Mouse (Mus musculus) ovary, adult 10 weeks (tissue): ENCODE results near the gene Gne. TPM values are rescaled to one million over a fixed set of nuclear protein-coding genes. Genes with fewer than 3 reads are reported as not detected.

Experiments
- polyA plus RNA-seq: library from polyadenylated mRNA; stranded (reverse); fragments of 350-450 nt; fragmentation: Illumina TruSeq; extraction: RNeasy Lipid Tissue Mini Kit (QIAGEN cat#74804); gene quantifications from one replicate; pipeline ENCODE4 v1.2.3, GENCODE M21; 2014

The Gne gene
- polyA plus RNA-seq = 11.4 TPM

GRCm38 (mm10) chr4:44083945-44084344, at the start of gene Gne:
TSS of gene Gne (minus strand) at chr4:44084177.

GRCm38 (mm10) chr4:44004126-44004525, 79.9 kb downstream of the Gne start, which contains the start of gene Clta:
TSS of gene Clta (plus strand) at chr4:44004452.

Other genes starting within 250 kb of the Gne start
- not detected for gene Olfr157, start 244.0 kb downstream of the Gne start, polyA plus RNA-seq
- not detected for gene Olfr155, start 232.6 kb downstream of the Gne start, polyA plus RNA-seq
- gene Reck, start 208.6 kb downstream of the Gne start, polyA plus RNA-seq = 33.6 TPM
- 22.4 TPM for gene Glipr2, start 126.8 kb downstream of the Gne start, polyA plus RNA-seq
- not detected for gene Ccin, start 100.7 kb downstream of the Gne start, polyA plus RNA-seq
- gene Clta, start 79.7 kb downstream of the Gne start, polyA plus RNA-seq = 95.6 TPM
- gene Rnf38, start 149.6 kb upstream of the Gne start, polyA plus RNA-seq = 96.0 TPM
- gene Melk, start 216.7 kb upstream of the Gne start, polyA plus RNA-seq = 13.3 TPM